Mouse (Mus musculus): ENCODE data around the gene Ankrd1. TPM values are rescaled to one million over a fixed set of nuclear protein-coding genes. Genes with fewer than 3 reads are reported as not detected.

The Ankrd1 gene
- 100 to 1,000 TPM; 169 to 276 TPM for total RNA-seq (2021)
- long read RNA-seq, experiment 1, transcript Ankrd1-205 (9 exons, 2,020 nt) = major isoform, 205 of 236 reads
- long read RNA-seq, experiment 1, partial matches to known transcripts = 17 of 236 reads
- long read RNA-seq, experiment 1, other reads (novel, unspliced or antisense) = 13 of 236 reads
- long read RNA-seq, experiment 2, transcript Ankrd1-205 (9 exons, 2,020 nt) = major isoform, 183 of 211 reads
- long read RNA-seq, experiment 2, partial matches to known transcripts = 8 of 211 reads
- long read RNA-seq, experiment 2, other reads (novel, unspliced or antisense) = 20 of 211 reads

DNA sequence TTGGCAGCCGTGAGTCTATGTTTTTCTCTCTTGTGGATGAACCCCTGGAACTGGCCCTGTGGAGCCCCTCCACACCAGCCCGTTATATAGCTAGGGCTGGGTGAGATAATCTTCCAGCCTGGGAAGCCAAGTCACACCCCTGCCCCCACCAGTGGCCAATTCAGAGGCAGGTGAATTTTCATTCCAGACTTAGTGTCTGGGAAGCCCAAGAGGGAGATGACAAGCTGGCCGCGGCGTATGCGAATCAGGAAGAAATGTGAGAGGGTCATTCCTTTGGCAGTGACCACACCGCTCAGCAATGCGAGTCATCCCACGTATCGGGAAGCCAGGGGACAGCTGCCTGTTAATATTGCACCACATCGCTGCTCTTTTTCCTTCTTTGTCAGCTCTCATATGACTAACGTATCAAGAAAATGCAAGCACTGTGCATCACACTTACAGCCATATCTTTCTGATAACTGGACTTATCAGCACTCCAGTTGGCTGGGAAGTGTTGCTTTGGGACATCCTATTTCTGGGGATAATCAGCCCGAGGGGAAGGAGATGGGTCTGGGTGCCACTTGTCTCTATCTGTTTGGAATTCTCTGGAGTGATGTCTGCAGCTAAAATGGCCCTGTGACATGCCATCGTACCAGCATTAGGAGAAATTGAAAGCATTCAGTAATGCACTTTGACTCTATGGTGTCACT is at the start of gene Ankrd1:
Gene Ankrd1, minus strand, starts transcription at position 317 of the 689 bp plus-strand sequence.
- peak; percentile 27 to 57 for DNase-seq
- intact Hi-C loops (cut with DNase I) = loop anchor here (5.0 kb wide), 1 partner anchor 147 kb away; no protein-coding TSS in a partner anchor

DNA sequence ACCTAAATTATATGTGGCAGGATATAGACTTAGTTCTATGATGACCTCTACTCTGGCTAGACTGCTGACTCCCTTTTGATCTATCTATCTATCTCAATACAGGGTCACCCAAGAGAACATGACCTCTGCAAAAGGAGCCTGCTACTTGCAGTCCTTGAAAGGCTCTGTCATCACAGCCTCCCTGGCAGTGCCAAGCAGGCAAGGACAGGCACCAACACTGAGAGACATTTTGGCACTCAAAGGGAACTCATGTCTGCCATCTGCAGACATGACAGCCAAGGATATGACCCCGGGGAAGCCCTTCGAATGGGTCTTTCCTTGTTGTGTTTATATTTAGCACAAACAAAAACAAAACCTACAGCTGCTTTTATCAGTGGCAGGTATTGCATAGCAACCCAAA is 49.2 kb upstream of the Ankrd1 start:
- intact Hi-C loops (cut with DNase I) = loop anchor here (5.0 kb wide), 2 partner anchors 57 to 88 kb away; no protein-coding TSS in a partner anchor
- no peak for DNase-seq

DNA sequence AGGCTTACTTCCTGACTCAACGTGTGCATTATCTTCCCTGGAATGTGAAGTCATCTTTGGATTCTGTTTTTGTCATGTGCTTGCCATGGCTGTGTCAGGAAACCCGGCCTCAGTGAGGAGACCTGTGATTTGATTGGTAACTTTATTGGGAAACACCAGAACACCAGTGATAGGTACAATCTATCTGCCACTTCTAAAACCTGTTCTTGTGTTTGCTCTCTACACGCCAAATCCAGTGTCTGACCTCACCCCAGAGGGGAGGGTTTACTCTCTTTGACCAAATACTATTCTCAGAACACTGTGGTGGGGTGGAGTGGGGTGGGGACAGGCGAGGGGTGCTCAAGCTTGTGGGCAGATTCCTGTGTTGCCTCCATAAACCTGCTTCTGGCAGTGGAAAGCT is 48.2 kb upstream of the Ankrd1 start:
- intact Hi-C loops (cut with DNase I) = loop anchor here (5.0 kb wide), 2 partner anchors 56 to 89 kb away; no protein-coding TSS in a partner anchor
- DNase-seq = no peak

DNA sequence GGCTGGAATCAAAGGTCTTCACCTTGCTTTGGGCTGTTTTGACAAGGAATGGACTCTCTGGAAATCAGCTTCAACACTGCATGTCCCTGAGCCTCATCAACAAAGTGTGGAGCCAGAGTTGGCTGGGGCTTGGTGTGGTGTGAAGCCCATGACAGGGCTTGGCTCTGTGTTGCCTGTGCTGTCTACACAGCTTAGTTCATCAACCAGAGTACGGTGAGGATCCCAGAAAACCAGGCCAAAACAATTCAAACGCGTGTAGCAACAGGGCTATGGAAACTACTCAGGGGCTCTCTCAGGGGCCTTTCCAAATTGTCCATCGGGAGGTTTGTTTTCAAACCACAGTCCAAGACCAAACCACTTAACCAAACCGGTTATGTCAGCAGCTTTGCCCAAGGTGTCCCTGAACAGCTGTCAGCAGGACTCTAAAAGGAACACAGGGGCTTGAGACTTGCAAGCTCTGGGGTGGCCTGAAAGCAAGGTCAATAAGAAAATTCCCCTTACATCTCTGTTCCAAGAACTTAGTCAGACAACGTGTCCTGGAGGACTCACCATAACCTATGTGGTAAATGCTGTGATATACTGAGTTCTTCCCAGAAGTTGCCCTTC is 47.5 kb upstream of the Ankrd1 start:
- intact Hi-C loops (cut with DNase I) = loop anchor here (5.0 kb wide), 2 partner anchors 55 to 90 kb away; no protein-coding TSS in a partner anchor

DNA sequence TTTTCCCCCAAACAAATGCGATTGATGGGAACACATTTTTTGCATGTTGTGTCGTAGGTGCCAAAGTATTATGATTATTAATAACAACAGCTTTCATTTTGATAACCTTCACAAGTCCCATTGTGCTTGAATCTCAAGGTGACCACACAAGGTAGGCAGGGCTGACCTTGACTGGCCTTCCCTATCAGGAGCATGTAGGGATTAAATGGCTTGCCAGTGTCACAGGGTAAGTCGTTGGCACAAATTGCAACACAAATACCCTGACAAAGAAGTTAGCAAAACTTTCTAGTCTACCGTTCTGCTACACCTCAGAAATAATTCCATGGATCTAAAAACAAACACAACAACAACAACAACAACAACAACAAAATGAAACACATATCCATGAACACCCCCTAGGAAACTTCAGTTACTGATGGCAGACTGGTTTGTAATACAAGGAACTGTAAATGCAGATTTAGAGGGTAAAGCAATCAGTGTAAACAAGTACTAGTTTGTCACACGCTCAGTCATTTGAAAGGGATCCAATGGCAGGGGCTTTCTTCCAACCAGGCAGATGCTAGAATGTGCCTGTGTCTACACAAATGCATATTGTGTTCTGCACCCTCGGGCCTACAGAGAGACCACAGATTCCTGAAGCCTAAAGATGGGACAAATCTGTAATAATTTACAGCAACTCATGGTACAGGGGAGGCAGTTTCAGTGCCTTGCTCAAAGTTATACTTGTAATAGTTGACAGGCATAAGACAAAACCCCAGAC is 46.7 kb upstream of the Ankrd1 start:
- DNase-seq = no peak
- intact Hi-C loops (cut with DNase I) = loop anchor here (5.0 kb wide), 2 partner anchors 54 to 91 kb away; no protein-coding TSS in a partner anchor

More for the DNA sequence above, 47.5 kb upstream of the Ankrd1 start:
- DNase-seq = peak in 1 of 2 experiments; percentile 64

DNA sequence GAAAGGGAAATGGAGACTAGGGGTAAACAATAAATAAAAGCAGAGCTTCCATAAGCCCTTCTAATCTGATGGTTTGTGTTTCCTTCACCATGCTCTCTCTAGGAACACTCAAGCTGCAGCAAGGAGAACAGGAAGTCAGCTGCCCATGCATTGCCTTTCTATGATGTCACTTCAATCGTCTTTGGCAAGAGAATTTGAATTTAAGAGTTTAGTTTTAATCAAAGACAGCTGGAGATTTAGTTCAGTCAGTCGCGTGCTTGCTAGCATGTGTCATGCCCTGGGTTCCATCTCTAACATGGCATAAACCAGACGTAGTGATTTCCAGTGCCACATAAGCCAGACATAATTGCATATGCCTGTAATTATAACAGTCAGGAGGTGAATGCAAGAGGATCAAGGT is 45.5 kb upstream of the Ankrd1 start:
- no peak for DNase-seq
- intact Hi-C loops (cut with DNase I) = loop anchor here (5.0 kb wide), 2 partner anchors 53 to 92 kb away; no protein-coding TSS in a partner anchor

DNA sequence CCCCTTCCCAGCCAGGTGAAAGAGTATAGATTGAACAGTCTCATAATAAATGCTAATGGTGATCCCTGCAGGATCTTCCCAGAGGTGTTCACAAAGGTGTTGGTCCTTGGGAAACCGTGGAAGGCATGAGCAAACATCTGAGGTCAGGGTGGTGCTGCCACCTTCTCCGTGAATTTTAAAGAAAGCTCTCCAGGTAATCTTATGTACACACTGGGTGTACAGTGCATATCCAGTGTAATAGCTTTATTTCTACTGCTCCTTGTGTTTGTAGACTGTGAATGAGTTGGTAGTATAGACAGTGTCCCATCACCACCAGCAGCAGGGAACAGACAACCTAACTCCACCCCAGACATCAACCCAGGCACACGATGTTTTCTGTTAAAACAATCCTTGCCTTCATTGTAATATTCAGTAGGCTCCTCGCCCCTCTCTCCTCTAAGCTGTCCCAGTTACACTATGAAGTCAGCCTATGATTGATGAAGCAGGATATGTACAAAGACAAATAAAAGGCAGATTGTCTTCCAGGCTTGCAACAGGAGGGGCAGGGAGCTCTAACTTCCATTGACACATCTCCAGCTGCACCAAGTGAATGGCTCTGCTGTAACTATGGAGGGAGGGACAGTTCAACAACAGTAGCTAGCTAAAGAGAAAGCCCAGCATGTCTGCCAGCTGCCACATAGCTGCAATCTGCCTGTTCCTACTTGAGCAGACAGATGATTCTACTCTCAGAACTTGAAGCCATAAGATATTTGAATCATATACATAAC is 30.5 kb upstream of the Ankrd1 start:
- DNase-seq = no peak
- intact Hi-C loops (cut with DNase I) = no loop called here

DNA sequence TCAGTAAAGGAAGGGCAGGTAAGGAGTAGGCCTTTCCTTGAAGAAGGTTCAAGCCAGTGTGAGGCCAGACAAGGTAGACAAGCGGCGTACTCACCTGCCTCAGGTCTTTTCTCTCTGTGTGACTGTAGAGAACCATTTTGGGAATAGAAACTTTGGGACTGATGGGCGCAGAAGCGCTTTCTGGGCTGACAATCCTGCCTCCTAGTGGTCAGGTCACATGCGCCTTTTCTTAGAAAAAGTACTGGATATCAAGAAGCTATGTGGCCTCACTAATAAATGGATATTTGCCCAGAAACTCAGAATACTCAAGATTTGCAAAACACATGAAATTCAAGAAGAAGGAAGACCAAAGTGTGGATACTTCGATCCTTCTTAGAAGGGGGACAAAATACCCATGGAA is 28.7 kb upstream of the Ankrd1 start:
- no peak for DNase-seq
- intact Hi-C loops (cut with DNase I) = no loop called here

DNA sequence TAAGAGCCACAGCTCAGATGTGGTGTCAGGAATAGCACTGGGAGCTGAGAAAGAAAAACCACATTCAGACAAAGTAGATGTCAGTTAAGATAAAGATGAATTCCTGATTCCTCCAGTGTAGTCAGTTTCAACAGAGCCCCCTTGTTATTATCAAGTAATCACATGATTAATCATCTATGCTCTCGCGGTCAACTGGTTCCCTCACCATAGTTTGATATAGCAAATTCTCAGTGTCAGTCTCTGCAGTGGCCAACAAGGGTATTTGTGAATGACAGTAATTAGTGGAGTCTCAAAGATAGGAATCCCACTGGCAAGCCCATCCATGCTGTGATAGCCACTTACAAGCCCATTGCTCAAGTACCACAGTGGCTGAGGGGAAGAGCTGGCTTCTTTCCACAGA is 23.7 kb upstream of the Ankrd1 start:
- intact Hi-C loops (cut with DNase I) = no loop called here

DNA sequence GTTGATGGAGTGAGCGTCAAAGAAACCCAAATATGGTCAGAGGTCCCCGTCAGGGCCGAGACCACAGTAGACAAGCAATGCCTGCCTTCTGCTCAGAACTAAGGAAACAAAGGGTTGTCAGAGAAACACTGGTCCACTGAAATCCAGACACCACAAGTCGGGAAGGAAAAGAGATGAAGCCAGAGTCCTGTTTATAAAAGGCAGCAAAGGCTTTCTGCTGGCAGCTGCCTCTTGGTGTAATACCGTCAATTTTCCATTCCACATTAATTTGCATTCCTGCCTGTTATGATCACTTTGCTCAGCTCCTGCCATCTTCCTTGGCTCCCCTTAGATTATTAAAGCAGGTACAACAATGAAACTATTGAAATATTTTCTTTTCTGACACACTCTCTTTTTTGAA is 13.8 kb upstream of the Ankrd1 start:
- intact Hi-C loops (cut with DNase I) = no loop called here
- DNase-seq = no peak

More for the DNA sequence above, 23.7 kb upstream of the Ankrd1 start:
- no peak for DNase-seq

DNA sequence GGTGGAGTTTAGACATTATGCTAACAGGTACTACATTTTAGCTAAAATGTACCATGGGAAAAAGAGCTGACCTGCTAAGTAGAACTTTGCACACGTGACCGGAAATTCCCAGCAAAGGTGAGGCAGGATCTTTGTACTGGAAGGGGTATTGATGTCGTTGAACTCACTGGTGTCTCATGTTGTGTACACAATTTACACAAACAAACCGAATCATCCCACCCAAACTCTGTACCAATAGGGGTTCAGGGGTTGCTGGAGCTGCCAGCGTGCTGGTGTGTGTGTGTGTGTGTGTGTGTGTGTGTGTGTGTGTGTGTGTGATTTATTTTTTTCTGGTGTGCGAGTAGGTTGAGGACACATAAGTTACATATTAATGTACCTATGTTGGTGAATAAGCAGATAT is 13.2 kb upstream of the Ankrd1 start:
- no peak for DNase-seq
- intact Hi-C loops (cut with DNase I) = no loop called here

DNA sequence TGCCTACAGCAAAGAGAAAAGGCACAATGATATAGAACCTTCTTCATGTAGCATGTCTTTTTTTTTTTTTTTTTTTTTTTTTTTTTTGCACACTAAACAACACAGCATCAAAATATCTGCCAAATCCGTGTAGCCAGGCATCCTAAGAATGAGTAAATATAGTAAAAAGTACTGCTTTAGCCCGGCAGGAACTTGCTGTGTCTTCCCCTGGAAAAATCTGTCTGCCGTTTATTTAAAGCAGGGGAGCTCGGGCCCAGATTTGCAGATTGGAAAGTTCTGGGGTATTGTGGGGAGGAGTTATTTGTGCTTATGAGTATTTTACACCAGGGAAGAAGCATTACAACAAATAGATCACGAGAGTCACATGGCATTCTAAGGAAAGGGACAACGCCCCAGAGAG is 12.1 kb upstream of the Ankrd1 start:
- intact Hi-C loops (cut with DNase I) = no loop called here
- no peak for DNase-seq

DNA sequence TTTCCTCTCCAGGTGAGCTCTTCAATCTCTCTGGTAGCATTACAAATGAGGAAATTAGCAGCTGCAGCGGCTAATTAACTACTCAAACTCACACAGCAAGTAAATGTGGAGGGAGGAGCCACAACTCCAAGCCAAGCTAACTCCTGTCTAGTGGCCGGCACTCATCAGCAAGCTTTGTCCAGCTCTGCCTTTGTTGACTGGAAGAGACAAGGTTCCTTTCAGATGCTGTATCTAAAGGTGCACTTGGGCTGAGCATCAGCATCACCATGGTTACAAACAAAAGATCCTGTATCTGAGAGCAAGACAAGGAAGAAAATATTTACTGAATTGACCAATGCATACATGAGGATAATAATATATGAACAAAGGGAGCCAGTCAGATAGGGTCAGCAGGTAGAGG is 10.3 kb upstream of the Ankrd1 start:
- intact Hi-C loops (cut with DNase I) = no loop called here
- no peak for DNase-seq

DNA sequence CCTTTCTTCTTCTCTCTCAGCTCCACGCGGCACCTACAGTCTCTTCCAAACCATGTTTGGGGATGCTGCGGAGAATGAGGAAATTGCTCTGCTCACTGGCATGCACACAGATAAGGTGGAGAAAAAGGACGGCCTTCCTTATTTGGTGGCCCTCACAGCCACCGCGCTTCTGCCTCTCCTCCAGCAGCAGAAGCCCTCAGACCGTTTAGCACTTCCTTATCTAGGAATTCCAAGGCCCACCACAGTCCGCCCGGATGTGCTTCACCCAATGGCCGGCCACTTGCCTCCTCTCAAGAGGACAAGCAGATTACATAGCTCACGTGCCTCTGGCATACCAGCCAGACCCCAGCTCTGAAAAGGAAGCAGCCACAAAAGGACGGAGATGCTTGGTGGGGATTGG is 9.7 kb upstream of the Ankrd1 start:
- peak in 1 of 2 experiments; percentile 32 for DNase-seq
- intact Hi-C loops (cut with DNase I) = no loop called here

DNA sequence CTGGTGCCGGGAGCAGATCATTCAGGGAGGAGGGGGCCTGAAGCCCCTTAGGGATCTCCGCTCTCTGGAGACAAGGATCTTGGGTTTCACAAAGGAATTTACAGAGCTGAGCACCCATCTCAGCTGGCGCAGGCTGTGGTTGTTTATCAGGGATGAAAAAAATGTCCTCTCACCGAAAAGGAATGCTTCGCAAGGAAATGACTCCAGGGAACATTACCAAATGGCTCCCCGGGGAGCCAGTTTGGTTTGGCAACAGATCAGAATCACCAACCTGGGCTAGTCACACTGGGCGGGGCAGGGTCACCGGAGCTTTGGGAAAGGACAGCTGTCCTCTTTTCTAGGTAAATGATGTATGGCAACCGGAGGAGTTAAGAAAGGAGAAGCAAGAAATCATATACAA is 9.3 kb upstream of the Ankrd1 start:
- peak in 1 of 2 experiments; percentile 42 for DNase-seq

DNA sequence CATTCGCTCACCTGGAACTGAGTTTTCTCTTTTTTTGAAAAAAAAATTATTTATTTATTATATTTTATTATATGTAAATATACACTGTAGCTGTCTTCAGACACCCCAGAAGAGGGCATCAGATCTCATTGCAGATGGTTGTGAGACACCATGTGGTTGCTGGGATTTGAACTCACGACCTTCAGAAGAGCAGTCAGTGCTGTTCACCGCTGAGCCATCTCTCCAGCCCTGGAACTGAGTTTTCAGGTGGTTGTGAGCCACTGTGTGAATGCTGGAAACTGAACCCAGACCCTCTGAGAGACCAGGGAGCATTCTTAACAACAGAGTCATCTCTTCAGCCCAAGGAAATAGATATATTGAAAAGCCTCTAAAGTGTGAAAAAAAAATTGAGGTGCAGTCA is 8.5 kb upstream of the Ankrd1 start:
- intact Hi-C loops (cut with DNase I) = no loop called here
- DNase-seq = no peak

More for the DNA sequence above, 9.3 kb upstream of the Ankrd1 start:
- intact Hi-C loops (cut with DNase I) = no loop called here

DNA sequence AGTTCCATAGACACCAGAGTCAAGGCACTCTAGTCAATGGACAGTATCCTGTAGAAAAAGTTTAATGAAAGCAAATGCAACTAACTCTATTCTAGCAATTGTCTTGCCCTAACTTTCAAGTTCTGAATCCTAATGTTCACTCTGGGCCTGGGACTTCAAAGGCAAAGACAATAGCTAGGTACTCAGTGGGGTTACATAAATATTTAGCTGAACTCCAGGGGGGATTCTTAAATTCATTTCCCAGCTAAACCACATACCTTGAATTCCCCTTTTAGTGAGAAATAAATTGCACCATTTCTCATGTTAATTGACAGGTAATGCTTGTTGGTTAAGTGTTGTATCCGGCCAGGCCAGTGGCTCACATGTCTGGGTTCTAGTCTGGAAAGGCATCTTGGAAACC is 4.3 kb upstream of the Ankrd1 start:
- intact Hi-C loops (cut with DNase I) = no loop called here
- no peak for DNase-seq

DNA sequence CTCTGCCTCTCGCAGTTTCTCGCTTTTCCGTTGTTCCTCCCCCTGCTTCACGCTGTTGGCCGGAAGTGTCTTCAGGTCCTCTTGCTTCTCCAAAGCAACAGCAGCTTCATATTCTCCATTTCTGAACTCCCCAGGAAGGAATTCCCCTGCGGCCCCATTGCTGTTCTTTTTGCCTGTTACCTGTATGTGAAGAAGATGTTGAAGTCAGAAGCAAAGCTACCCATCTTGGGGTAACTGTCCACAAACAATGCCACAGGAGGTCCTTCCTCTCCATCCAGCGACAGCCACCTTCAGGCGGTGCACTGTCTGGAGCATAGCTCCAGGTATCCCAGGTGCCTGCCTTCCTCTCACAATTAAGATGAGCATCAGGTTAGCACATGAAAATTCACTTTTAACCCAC is 680 bp downstream of the Ankrd1 start:
- no peak for DNase-seq
- intact Hi-C loops (cut with DNase I) = loop anchor here (5.0 kb wide), 1 partner anchor 148 kb away; no protein-coding TSS in a partner anchor

DNA sequence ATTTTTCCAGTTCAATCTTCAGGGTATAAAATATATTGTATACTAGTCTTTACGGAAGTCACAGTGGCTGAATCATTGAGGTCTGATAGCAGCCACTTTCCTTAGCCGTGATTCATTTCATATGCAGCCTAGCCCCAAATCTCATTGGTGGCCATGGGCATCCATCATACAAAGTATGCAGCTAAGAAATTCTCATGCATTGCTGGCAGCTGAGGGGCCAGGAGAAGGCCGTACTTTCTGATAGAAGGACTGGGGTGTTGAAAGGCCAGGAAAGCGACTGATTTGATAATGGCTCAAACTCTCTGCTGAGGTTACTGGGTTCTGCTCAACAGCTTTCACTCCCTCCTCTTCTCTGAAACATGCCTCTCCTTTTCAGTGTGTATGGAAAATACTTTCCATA is 3.7 kb downstream of the Ankrd1 start:
- intact Hi-C loops (cut with DNase I) = loop anchor here (5.0 kb wide), 1 partner anchor 151 kb away; no protein-coding TSS in a partner anchor
- DNase-seq = peak in 1 of 2 experiments; percentile 12

DNA sequence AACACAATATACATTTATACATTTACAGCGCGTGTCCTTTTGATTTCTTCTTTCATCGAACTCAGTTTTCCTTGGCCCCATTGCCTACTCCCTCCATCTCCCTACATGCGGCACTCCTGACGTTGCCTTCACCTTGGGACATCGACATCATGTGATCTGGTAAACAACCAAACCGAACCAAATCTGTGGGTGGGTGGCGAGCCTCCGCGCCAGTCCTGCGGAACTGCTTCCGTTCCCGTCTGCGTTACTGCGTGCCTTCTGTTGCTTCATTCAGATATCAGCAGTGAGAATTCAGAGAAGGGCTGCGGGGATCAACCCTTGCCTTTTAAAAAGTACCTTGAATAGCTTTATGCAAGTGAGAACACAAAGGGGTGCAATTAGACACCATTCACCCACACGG is 7.9 kb downstream of the Ankrd1 start:
- DNase-seq = no peak
- intact Hi-C loops (cut with DNase I) = loop anchor here (5.0 kb wide), 1 partner anchor 55 kb away; no protein-coding TSS in a partner anchor

Data from heart, postnatal 14 days (tissue).